Mouse (Mus musculus) liver, embryonic 13.5 days (tissue): ENCODE results near the gene Rpl3. TPM values are rescaled to one million over a fixed set of nuclear protein-coding genes. Genes with fewer than 3 reads are reported as not detected.
"Not testable (repeated sequence)": the region's sequence is repeated elsewhere in the genome, so short reads cannot be mapped to it uniquely, and the experiment has no call there.

Experiments used
- ATAC-seq: fragments of 200-750 bp; cut with Nextera tagmentation; 2 replicates; pipeline ENCODE4 v1.8.0; 2017; ENCODE audit warnings: low read depth, mild to moderate bottlenecking, moderate number of reproducible peaks, moderate library complexity
- DNase-seq: peaks from one replicate; pipeline ENCODE4 v3.0.0; 2022
- H3K27ac ChIP-seq: fragments of 300-500 bp; sonication (generic); 2 replicates; pipeline ENCODE4 v1.5.1; 2015; ENCODE audit warnings: moderate library complexity, mild to moderate bottlenecking, inconsistent platforms
- H3K27me3 ChIP-seq: fragments of 300-500 bp; sonication (generic); 2 replicates; pipeline ENCODE4 v1.6.1; 2015; ENCODE audit warnings: mild to moderate bottlenecking, inconsistent platforms
- H3K36me3 ChIP-seq: fragments of 300-500 bp; sonication (generic); 2 replicates; pipeline ENCODE4 v1.6.1; 2015; ENCODE audit warnings: mild to moderate bottlenecking, inconsistent platforms
- H3K4me1 ChIP-seq: fragments of 300-500 bp; sonication (generic); replicated peaks from 2 replicates; pipeline ENCODE4 v1.6.1; 2015; ENCODE audit warnings: inconsistent platforms
- H3K4me2 ChIP-seq: fragments of 300-500 bp; sonication (generic); 2 replicates; pipeline ENCODE4 v1.6.1; 2015; ENCODE audit warnings: inconsistent platforms, mild to moderate bottlenecking, moderate library complexity
- H3K4me3 ChIP-seq: fragments of 300-500 bp; sonication (generic); replicated peaks from 2 replicates; pipeline ENCODE4 v1.5.1; 2015; ENCODE audit warnings: mild to moderate bottlenecking, inconsistent platforms
- H3K9ac ChIP-seq: fragments of 300-500 bp; sonication (generic); 2 replicates; pipeline ENCODE4 v1.6.1; 2015; ENCODE audit warnings: mild to moderate bottlenecking, inconsistent platforms
- H3K9me3 ChIP-seq: fragments of 300-500 bp; sonication (generic); replicated peaks from 2 replicates; pipeline ENCODE4 v1.6.1; 2016; ENCODE audit warnings: inconsistent platforms
- WGBS: fragments of 180-500 bp; shearing (Covaris S2); methylation state at CpG from one replicate; pipeline ENCODE4 v1.1.7; 2015; ENCODE audit not compliant: insufficient replicate concordance; 5-methylcytosine and 5-hydroxymethylcytosine counted together
- polyA plus RNA-seq: library from polyadenylated mRNA; unstranded; fragments of >200 nt; fragmentation: Nextera tagmentation; extraction: Ambion mirVana; gene quantifications from 2 replicates; pipeline ENCODE4 v1.2.1, GENCODE M21; 2015

Rpl3 gene
- polyA plus RNA-seq, 1 experiment from 2014 or later, result 807 TPM

DNA sequence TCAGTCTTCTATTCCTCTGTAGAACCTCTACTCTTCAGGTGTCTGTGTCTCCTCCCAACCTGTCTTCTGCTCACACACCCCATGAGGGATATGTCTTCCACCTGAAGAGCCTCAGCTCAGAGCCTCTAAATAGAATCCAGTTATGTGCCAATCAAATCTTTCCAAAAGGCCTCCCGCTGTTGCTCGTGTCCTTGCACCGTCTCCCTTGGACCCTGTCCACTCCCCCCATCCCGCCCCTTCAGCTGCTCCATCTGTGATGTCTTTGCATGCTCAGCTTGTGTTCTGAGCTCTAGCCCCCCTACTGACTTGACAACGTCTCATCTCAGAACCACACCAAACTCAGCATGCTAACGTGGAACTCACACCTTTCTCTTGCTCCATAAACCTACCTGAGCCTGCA lies 39.8 kb upstream of the Rpl3 start:
- peaks cover 5% of the 10 kb centered on the region; the same call in 1 of the 2 replicates for H3K36me3 ChIP-seq
- WGBS, result 48% methylated on average over 6 of the region's 6 CpGs
- peaks cover 83% of the 10 kb centered on the region for H3K4me1 ChIP-seq

DNA sequence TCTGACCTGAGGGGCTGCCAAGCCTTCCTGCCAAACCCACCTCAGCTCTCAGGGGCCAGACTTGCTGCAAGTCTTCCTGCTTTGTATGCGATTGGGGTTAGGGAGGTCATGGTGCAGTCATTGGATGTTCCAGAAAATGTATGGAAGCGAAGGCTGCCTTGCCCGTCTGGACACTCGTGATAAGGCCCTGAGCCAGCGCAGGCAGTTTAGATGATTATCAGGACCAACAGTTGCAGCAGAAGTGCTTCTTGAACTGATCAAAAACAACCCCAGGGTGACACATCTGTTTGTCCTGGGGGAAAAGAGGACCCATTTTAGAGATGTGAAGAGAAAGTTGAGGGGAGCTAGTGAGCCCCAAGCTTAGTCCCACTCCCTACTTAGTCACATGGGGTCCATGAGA lies 39.0 kb upstream of the Rpl3 start:
- H3K4me1 ChIP-seq, result peaks cover 75% of the 10 kb centered on the region
- H3K4me2 ChIP-seq, result peak overlapping the region; percentile 68
- no peaks in the 10 kb centered on the region for H3K9me3 ChIP-seq
- peak overlapping the region; percentile 65 for H3K9ac ChIP-seq
- no peaks in the 10 kb centered on the region for H3K36me3 ChIP-seq
- peak overlapping the region; percentile 97 for H3K27ac ChIP-seq
- H3K4me3 ChIP-seq, result peak overlapping the region; percentile 29
- H3K27me3 ChIP-seq, result no peaks in the 10 kb centered on the region
- DNase-seq (peak; percentile 87), ATAC-seq (peak; percentile 75)
- WGBS, result 20% methylated on average over 5 of the region's 5 CpGs

More for the DNA sequence above, 39.8 kb upstream of the Rpl3 start:
- no peak for DNase-seq
- Histone ChIP-seq H3K27me3 (no peaks in the 10 kb centered on the region), H3K27ac (peak overlapping the region; percentile 97), H3K9ac (peak overlapping the region; percentile 65), H3K4me2 (peak overlapping the region; percentile 68), H3K9me3 (no peaks in the 10 kb centered on the region), H3K4me3 (no peak overlapping the region)
- ATAC-seq, result no peak

DNA sequence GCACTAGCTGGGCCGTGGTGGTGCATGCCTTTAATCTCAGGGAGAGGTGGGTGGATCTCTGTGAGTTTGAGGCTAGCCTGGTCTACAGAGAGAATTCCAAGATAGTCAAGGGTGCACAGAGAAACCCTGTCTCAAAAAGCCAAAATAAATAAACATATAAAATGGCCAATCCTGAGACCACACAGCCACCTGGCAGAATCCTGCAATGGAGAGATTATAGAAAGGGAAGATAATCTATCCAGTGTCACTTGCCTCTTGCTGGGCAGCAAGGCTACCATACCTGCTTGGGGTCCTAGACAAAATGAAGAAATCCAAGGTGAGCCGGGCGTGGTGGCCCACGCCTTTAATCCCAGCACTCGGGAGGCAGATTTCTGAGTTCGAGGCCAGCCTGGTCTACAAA lies 38.3 kb upstream of the Rpl3 start:
- H3K27me3 ChIP-seq, result no peaks in the 10 kb centered on the region
- H3K9ac ChIP-seq, result peak overlapping the region; percentile 33; the same call in 1 of the 2 replicates
- no peak overlapping the region for H3K4me3 ChIP-seq
- ATAC-seq (no peak), DNase-seq (no peak)
- 44% methylated on average over 6 of the region's 6 CpGs for whole genome bisulfite sequencing
- H3K27ac ChIP-seq, result peak overlapping the region; percentile 97
- peak overlapping the region; percentile 68 for H3K4me2 ChIP-seq
- peaks cover 68% of the 10 kb centered on the region for H3K4me1 ChIP-seq
- no peaks in the 10 kb centered on the region for H3K9me3 ChIP-seq
- no peaks in the 10 kb centered on the region for H3K36me3 ChIP-seq

DNA sequence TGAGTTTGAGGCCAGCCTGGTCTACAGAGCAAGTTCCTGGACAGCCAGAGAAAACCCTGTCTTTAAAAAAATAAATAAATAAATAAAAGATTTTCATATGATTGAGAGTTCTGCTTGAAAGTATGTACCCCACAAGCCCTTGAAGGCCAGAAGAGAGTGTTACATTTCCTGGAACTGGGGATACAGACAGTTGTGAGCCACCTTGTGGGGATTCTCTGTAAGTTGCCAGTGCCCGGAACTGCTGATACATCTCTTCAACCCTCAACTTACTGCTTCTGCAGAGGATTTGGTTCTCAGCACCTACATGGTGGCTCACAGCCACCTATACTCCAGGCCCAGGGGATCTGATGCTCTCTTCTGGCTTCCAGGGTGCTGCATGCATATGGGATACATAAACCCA lies 35.5 kb upstream of the Rpl3 start:
- no peak for ATAC-seq
- Histone ChIP-seq H3K4me3 (no peak overlapping the region), H3K27me3 (no peaks in the 10 kb centered on the region), H3K4me2 (no peak overlapping the region), H3K4me1 (peaks cover 50% of the 10 kb centered on the region), H3K36me3 (no peaks in the 10 kb centered on the region), H3K27ac (peak overlapping the region; percentile 40; the same call in 1 of the 2 replicates), H3K9ac (no peak overlapping the region), H3K9me3 (no peaks in the 10 kb centered on the region)
- DNase-seq, result no peak
- 27% methylated on average over 1 of the region's 1 CpGs for WGBS

GRCm38 (mm10) chr15:80124651-80125050 lies 33.0 kb upstream of the Rpl3 start:
- Histone ChIP-seq H3K4me2 (no peak overlapping the region), H3K4me1 (peaks cover 25% of the 10 kb centered on the region), H3K9ac (no peak overlapping the region), H3K36me3 (no peaks in the 10 kb centered on the region), H3K4me3 (no peak overlapping the region), H3K9me3 (no peaks in the 10 kb centered on the region), H3K27ac (no peak overlapping the region), H3K27me3 (no peaks in the 10 kb centered on the region)
- 80% methylated on average over 4 of the region's 4 CpGs for WGBS
- ATAC-seq (no peak), DNase-seq (no peak)

- ATAC-seq, result not testable (repeated sequence)
These were observed 30.8 kb upstream of the Rpl3 start for GRCm38 (mm10) chr15:80122431-80122830.

GRCm38 (mm10) chr15:80121721-80122325 lies 30.2 kb upstream of the Rpl3 start:
- no peak overlapping the region for H3K4me2 ChIP-seq
- ATAC-seq (no peak), DNase-seq (no peak)
- H3K36me3 ChIP-seq, result no peaks in the 10 kb centered on the region
- peaks cover 11% of the 10 kb centered on the region for H3K4me1 ChIP-seq
- H3K27me3 ChIP-seq, result no peaks in the 10 kb centered on the region
- H3K4me3 ChIP-seq, result no peak overlapping the region
- no peak overlapping the region for H3K27ac ChIP-seq
- H3K9ac ChIP-seq, result no peak overlapping the region
- 88% methylated on average over 9 of the region's 9 CpGs for WGBS
- no peaks in the 10 kb centered on the region for H3K9me3 ChIP-seq

More at GRCm38 (mm10) chr15:80122431-80122830, 30.8 kb upstream of the Rpl3 start:
- not testable (repeated sequence) for H3K27me3 ChIP-seq, DNase-seq, H3K4me2 ChIP-seq, H3K36me3 ChIP-seq, H3K27ac ChIP-seq, H3K4me3 ChIP-seq, H3K9ac ChIP-seq, H3K9me3 ChIP-seq
- WGBS, result 85% methylated on average over 6 of the region's 6 CpGs
- H3K4me1 ChIP-seq, result peaks cover 10% of the 10 kb centered on the region

DNA sequence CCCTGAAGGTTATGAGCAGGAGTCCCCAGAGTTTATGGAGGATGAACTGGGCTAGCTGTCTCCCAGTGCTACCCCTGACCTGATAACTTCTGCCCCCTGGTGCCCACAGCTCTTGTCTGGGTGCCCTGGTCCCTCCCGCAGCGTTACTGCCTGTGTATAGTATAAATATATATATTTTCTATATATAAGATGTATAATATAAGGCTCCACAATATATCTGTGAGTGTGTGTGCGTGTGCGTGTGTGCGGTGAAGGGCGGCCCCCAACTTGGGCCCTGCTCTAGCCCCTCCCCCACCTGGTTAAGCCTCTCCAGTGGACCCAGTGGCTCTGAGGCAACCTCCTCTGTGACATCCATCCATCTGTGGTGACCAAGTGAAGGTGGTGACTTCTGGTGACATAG lies 27.4 kb upstream of the Rpl3 start:
- Histone ChIP-seq H3K9ac (no peak overlapping the region), H3K4me2 (no peak overlapping the region), H3K9me3 (no peaks in the 10 kb centered on the region), H3K4me1 (peaks cover 36% of the 10 kb centered on the region), H3K27me3 (no peaks in the 10 kb centered on the region), H3K27ac (no peak overlapping the region), H3K4me3 (no peak overlapping the region), H3K36me3 (no peaks in the 10 kb centered on the region)
- 82% methylated on average over 6 of the region's 6 CpGs for WGBS
- no peak for ATAC-seq
- DNase-seq, result no peak

- Histone ChIP-seq H3K36me3 (peaks cover 4% of the 10 kb centered on the region; the same call in 1 of the 2 replicates), H3K27ac (peak overlapping the region; percentile 60; the same call in 1 of the 2 replicates), H3K9ac (peak overlapping the region; percentile 12; the same call in 1 of the 2 replicates), H3K4me1 (peaks cover 36% of the 10 kb centered on the region), H3K27me3 (no peaks in the 10 kb centered on the region), H3K4me3 (no peak overlapping the region), H3K4me2 (peak overlapping the region; percentile 8; the same call in 1 of the 2 replicates), H3K9me3 (no peaks in the 10 kb centered on the region)
- WGBS, result 30% methylated on average over 8 of the region's 8 CpGs
- ATAC-seq (peak; percentile 41), DNase-seq (no peak)
These were observed 25.5 kb upstream of the Rpl3 start for GRCm38 (mm10) chr15:80117154-80117553.

DNA sequence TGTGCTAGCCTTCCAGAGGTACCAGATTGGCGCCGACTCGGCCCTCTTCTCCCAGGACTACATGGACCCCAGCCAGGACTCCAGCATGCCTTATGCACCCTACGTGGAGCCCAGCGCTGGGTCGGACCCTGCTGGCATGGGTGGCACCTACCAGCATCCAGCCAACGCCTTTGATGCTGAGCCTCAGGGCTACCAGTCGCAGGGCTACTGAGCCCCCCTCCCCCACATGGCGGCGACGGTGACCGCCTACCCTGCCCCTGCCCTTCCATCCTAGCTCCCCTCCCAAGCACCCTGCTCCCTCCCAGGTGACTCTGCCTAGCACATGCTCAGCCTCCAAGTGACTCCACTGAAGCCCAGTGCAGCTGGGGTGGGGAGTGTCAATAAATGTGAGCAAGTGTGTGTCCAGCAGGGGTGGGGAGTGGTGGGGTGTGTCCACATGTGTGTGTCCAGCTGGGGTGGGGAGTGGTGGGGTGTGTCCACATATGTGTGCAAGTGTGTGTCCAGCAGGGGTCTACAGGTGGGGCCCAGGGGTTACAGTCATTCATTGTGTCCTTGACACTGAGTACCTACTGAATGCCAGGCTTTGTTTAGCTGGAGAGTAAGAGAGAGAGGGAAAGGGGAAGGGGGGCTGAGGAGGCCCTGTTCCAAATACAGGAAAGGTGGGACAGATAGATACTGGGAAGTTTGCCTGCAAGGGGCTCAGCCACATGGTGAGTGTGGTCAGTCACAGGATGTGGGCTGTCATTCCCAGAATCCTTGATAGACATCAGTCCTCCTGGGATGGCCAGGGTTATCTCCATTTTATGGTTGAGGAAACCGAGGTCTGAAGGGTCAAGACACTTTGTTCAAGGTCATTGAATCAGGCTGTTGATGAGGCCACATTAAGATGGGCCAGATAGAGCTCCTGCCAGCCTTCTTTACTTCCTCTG lies 24.5 kb upstream of the Rpl3 start:
- peak overlapping the region; percentile 4; the same call in 1 of the 2 replicates for H3K9ac ChIP-seq

DNA sequence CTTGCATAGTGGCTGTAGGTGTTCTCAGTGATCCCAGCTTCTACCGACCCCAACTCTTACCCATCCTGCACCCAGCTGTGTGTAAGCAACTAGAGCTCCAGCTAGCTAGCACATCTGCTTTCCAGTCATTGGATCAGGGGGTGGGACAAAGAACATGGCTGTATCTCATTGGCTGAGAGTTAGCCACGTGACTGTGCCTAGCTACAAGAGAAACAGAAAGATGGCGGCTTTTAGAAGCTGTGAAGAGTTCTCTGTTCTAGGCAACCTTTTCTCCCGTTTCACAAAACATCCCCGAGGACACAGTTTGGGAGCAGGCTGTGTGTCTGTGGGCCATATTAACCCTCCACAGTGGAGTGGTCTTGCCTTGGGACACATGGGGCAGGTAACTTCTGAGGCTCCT lies 23.6 kb upstream of the Rpl3 start:
- H3K4me3 ChIP-seq, result peak overlapping the region; percentile 18; the same call in 1 of the 2 replicates

More for the DNA sequence above, 24.5 kb upstream of the Rpl3 start:
- Histone ChIP-seq H3K36me3 (peaks cover 6% of the 10 kb centered on the region; the same call in 1 of the 2 replicates), H3K4me3 (peak overlapping the region; percentile 18; the same call in 1 of the 2 replicates), H3K4me1 (peaks cover 36% of the 10 kb centered on the region), H3K27me3 (no peaks in the 10 kb centered on the region), H3K4me2 (peak overlapping the region; percentile 48), H3K9me3 (no peaks in the 10 kb centered on the region), H3K27ac (peak overlapping the region; percentile 60)
- WGBS, result 48% methylated on average over 13 of the region's 13 CpGs
- no peak for DNase-seq
- ATAC-seq, result peak; percentile 13

More for the DNA sequence above, 23.6 kb upstream of the Rpl3 start:
- Histone ChIP-seq H3K36me3 (peaks cover 6% of the 10 kb centered on the region; the same call in 1 of the 2 replicates), H3K9ac (no peak overlapping the region), H3K27me3 (no peaks in the 10 kb centered on the region), H3K9me3 (no peaks in the 10 kb centered on the region), H3K27ac (peak overlapping the region; percentile 14), H3K4me1 (peaks cover 36% of the 10 kb centered on the region), H3K4me2 (peak overlapping the region; percentile 48)
- WGBS, result 56% methylated on average over 5 of the region's 5 CpGs
- ATAC-seq (peak; percentile 27; the same call in 1 of the 2 replicates), DNase-seq (peak; percentile 64)
